Mouse (Mus musculus): ENCODE results near the gene 4921509C19Rik.
"Not testable (repeated sequence)": the region's sequence is repeated elsewhere in the genome, so short reads cannot be mapped to it uniquely, and the experiment has no call there.

Gene 4921509C19Rik

GRCm38 (mm10) chr2:151476053-151476452 is at the start of gene 4921509C19Rik:
Gene 4921509C19Rik, minus strand, starts transcription at chr2:151476153.
- in situ Hi-C loops (cut with MboI), result loop anchor here (25.0 kb wide), 1 partner anchor 261 kb away; the partner anchor contains the start of gene Psmf1

DNA sequence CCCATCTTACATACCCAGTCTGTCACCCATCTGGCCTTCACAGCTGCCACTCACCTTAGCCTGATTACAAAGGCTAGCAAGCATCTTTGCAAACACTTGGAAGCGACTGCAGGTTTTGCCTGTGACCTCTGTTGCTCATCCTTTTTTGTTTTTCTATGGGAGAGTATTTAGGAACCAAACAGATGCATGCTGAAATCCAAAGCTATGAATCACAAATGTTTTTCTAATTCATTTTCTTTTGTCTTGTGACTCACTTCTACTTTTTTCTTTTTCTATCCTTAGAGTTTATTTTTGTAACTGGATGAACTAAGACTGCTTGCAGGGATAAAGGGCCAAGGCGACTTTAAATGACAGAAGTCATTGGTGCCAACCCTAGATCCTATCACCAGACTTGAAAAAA is 49.6 kb upstream of the 4921509C19Rik start:
- in situ Hi-C loops (cut with MboI), result no loop called here

DNA sequence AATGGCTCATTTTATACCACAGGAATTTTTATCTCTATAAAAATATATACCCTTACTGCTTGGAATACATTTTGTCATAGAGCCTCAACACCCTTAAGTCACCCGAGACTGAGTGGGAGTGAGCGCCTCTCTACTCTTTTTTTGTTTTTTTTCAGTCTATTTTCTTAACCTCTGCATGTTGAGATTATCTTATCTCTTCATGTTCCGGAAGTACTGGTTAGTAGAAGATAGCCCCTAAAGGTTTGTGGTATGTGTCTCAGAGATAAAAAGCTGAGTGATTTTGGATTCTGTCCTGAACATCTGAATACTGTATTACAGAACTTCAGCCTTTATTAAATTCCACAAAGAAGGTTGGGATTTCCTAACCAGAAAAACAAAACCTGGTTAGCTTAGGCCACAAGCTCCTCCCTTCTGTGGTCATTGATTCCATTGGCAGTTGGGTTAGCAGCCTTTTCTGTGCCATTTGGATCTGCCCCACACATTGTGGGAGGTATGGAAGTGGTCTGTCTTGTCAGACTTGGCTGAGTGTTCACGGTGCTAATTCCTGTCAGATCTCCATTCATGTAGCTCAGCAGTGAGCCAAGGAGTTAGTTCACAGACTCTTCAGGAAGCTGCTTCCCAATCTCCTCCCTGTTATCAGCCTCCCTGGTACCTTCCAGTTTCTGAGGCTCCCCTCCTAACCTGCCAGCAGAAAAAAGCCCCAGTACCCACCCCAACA is 48.5 kb upstream of the 4921509C19Rik start:
- in situ Hi-C loops (cut with MboI), result no loop called here

DNA sequence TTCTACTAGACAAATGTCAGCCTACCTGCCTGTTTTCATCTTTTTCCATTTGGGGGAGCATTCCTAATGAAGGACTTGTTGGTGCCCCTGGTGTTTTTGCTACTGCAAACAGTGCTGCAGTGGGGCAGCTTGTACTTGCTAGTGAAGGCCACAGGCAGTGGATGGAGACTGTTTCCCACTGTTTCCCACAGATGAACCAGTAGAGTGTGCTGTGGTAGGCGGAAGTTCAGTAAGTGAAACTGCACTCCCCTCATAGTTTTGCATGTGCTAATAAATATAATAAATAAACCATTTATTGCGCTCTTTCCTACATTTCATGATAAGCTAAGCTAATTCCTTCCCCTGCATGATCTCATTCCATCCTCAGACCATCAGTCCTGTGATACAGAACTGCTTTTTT is 43.0 kb upstream of the 4921509C19Rik start:
- in situ Hi-C loops (cut with MboI), result no loop called here

DNA sequence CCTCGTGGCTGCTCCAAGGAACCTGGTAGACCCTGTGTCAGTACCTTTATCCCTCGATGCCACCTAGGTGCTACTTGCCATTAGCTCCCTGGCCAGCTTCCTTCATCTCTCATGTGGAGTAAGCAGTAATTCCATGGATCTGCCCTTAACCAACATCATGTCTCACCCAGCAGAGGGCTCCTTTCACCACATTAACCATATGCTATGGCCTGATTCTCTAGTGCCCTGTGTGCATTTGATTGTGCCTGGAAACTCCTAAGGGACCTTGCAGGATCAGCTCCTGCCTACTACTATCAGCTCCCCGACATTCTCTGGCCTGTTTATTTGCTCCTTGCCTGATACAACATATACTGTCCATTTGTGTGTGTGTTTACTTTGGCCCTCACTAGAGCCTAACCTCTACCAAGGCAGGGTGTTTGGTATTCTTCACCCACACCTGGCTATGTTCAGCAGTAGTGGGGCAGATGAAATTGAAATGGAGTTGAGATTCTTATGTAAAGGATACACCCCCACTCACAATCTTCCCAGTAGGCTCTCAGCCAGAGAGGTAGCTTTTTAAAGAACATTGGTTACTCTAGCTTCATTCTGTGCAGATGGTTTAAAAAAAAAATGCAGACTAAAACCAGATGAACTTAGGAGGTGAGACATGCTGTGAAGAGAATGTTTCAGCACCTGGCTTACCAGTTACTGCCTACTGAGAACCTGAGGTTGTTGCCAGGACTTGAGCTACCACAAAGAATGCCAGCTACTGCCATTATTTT is 37.8 kb upstream of the 4921509C19Rik start:
- in situ Hi-C loops (cut with MboI), result no loop called here

- in situ Hi-C loops (cut with MboI), result no loop called here
Measured at GRCm38 (mm10) chr2:151512199-151512598, 36.2 kb upstream of the 4921509C19Rik start.

- in situ Hi-C loops (cut with MboI), result no loop called here
Measured at GRCm38 (mm10) chr2:151504226-151504625, 28.3 kb upstream of the 4921509C19Rik start.

GRCm38 (mm10) chr2:151500442-151501007 is 24.6 kb upstream of the 4921509C19Rik start:
- in situ Hi-C loops (cut with MboI), result no loop called here

- in situ Hi-C loops (cut with MboI), result loop anchor here (25.0 kb wide), 1 partner anchor 239 kb away; the partner anchor contains the start of gene Psmf1
Measured at GRCm38 (mm10) chr2:151498358-151498757, 22.4 kb upstream of the 4921509C19Rik start.

- in situ Hi-C loops (cut with MboI), result loop anchor here (25.0 kb wide), 1 partner anchor 243 kb away; the partner anchor contains the start of gene Psmf1
Measured at GRCm38 (mm10) chr2:151494035-151494803, 18.3 kb upstream of the 4921509C19Rik start, which contains the start of gene Nsfl1c. Gene Nsfl1c, plus strand, starts transcription at chr2:151494182.

DNA sequence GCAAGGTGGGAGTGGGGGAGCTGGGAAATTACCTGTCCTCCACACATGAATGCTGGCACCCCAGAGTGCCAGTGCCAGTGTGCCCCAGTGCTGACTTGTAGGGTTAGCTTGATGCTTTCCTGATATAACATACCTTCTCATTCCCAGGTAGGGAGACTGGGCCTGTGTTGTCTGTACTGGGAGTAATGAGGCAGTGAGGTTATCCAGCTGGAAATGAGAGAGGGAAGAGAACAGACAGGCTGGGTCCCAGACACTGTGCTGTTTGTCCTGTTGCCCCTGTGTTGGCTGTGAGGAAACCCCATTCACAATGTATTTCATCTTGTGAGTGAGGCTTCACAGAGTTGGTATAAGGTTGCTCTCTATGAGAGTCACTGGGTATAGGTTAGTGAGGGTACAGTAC is 10.5 kb upstream of the 4921509C19Rik start:
- in situ Hi-C loops (cut with MboI), result loop anchor here (25.0 kb wide), 1 partner anchor 251 kb away; the partner anchor contains the start of gene Psmf1

DNA sequence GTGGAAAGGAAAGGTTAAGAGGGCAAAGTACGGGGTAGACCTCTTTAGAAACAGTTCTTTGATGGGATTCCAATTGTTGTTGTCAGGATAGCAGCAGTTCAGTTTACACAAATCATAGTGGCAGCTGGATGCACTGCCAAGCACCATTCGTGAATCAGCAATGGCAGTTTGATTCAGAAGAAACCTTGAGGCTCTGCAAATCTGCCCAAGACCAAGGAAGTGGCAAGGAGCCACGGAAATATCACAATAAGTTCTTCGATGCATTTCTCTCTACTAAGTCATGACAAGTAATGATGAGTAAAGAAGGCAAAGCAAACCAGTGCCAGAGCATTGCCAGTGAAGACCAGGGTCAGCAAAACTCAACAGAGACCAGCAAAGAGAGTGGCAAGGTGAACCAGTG is 41.0 kb downstream of the 4921509C19Rik start:
- in situ Hi-C loops (cut with MboI), result not testable (repeated sequence)

GRCm38 (mm10) chr2:151434203-151434602 is 41.8 kb downstream of the 4921509C19Rik start:
- in situ Hi-C loops (cut with MboI), result not testable (repeated sequence)
